Mouse (Mus musculus) right cerebral cortex, postnatal 36 days (tissue): ENCODE data around the gene Cysrt1.

ENCODE experiments used
- DNase-seq, 2 experiments: peaks; one replicate each; pipeline ENCODE4 v3.0.0; 2022; ENCODE audit warnings: low spot score in 2 of 2, mixed read lengths in 1 of 2

Cysrt1 gene

GRCm38 (mm10) chr2:25242101-25242506 lies at the start of gene Cysrt1, which contains the start of gene Rnf208:
Gene Cysrt1, minus strand, starts transcription at chr2:25242452.
Gene Rnf208, plus strand, starts transcription at chr2:25242255.
- DNase-seq, result no peak

- DNase-seq, result no peak
Measured at GRCm38 (mm10) chr2:25291184-25292053, 49.2 kb upstream of the Cysrt1 start.

- DNase-seq, result no peak
Measured at GRCm38 (mm10) chr2:25290816-25291130, 48.5 kb upstream of the Cysrt1 start.

GRCm38 (mm10) chr2:25290101-25290815 lies 48.0 kb upstream of the Cysrt1 start:
- peak; percentile 68 to 69 for DNase-seq

GRCm38 (mm10) chr2:25289651-25290050 lies 47.4 kb upstream of the Cysrt1 start, which contains the start of gene Lrrc26:
Gene Lrrc26, plus strand, starts transcription at chr2:25289915.
- no peak for DNase-seq

- DNase-seq, result no peak
Measured at GRCm38 (mm10) chr2:25288734-25289345, 46.6 kb upstream of the Cysrt1 start.

GRCm38 (mm10) chr2:25287927-25288649 lies 45.8 kb upstream of the Cysrt1 start, which contains the start of gene Tmem210:
Gene Tmem210, plus strand, starts transcription at chr2:25288145.
- DNase-seq, result no peak

GRCm38 (mm10) chr2:25286837-25287636 lies 44.8 kb upstream of the Cysrt1 start:
- no peak for DNase-seq

- no peak for DNase-seq
Measured at GRCm38 (mm10) chr2:25286314-25286713, 44.1 kb upstream of the Cysrt1 start.

GRCm38 (mm10) chr2:25285551-25285950 lies 43.3 kb upstream of the Cysrt1 start:
- no peak for DNase-seq

- peak in 1 of 2 experiments; percentile 39 for DNase-seq
Measured at GRCm38 (mm10) chr2:25278928-25279882, 37.0 kb upstream of the Cysrt1 start.

- DNase-seq, result no peak
Measured at GRCm38 (mm10) chr2:25273010-25273409, 30.8 kb upstream of the Cysrt1 start.

- DNase-seq, result no peak
Measured at GRCm38 (mm10) chr2:25272515-25272914, 30.3 kb upstream of the Cysrt1 start.

- peak; percentile 95 to 97 for DNase-seq
Measured at GRCm38 (mm10) chr2:25271827-25272511, 29.7 kb upstream of the Cysrt1 start, which contains the start of the genes Ssna1 and Anapc2. Gene Ssna1, minus strand, starts transcription at chr2:25272438. Gene Anapc2, plus strand, starts transcription at chr2:25272478.

- no peak for DNase-seq
Measured at GRCm38 (mm10) chr2:25267746-25268309, 25.6 kb upstream of the Cysrt1 start.

- no peak for DNase-seq
Measured at GRCm38 (mm10) chr2:25267241-25267640, 25.0 kb upstream of the Cysrt1 start.

- DNase-seq, result no peak
Measured at GRCm38 (mm10) chr2:25266720-25267119, 24.5 kb upstream of the Cysrt1 start.

GRCm38 (mm10) chr2:25265897-25266656 lies 23.8 kb upstream of the Cysrt1 start:
- DNase-seq, result no peak
